Mouse (Mus musculus): ENCODE data around the gene Larp4.
"Not testable (repeated sequence)": the region's sequence is repeated elsewhere in the genome, so short reads cannot be mapped to it uniquely, and the experiment has no call there.

Larp4 gene

DNA sequence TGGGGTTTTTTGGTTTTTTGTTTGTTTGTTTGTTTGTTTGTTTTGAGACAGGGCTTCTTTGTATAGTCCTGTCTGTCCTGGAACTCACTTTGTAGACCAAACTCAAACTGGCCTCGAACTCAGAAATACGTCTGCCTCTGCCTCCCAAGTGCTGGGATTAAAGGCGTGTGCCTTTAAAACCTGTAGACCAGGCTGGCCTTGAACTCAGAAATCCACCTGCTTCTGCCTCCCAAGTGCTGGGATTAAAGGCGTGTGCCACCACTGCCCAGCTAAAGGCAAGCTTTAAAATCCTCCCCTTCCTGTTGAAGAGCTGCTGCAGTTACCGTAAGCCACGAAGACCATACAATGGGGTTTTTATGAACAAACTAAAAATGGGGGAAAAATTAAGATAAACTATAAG, at the start of gene Larp4:
Gene Larp4, plus strand, starts transcription at position 301 of the 400 bp plus-strand sequence.
- not testable (repeated sequence) for DNase-seq (ENCODE audit: low read depth, low spot score)

DNA sequence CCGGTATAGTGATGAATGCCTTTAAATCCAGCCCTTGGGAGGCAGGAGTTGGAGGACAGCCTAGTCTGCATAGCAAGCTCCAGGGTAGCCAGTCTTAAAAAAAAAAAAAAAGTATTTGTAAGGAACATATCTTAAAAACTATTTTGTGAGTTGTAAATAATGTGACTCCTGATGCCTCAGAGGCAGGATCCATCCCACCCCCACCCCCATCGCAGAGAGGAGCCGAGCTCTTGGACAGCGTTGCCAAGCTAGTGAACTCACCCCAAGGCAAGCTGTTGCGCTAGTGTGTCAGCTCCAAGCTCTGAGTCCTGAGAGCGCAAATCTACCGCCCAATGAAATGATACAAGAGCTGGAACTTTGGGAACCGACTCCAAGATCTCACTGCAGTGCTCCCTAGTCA, 38.6 kb upstream of the Larp4 start:
- DNase-seq (ENCODE audit: low read depth, low spot score), result no peak

DNA sequence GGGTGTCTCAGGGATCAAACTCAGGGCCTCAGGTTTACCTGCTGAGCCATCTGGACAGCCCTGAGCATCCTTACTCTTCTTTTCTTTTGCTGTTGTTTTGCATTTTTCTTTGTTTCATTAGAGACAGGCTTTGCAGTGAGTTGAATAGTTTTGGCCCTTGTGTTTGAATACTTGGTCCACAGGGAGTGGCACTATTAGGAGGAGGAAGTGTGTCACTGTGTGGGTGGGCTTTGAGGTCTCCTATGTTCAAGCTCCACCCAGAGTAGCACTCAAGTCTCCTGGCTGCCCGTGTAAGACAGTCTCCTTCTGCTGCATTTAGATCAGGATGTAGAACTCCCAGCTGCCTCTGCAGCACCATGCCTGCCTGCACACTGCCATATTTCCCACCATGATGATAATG, 35.4 kb upstream of the Larp4 start:
- DNase-seq (ENCODE audit: low read depth, low spot score), result no peak

DNA sequence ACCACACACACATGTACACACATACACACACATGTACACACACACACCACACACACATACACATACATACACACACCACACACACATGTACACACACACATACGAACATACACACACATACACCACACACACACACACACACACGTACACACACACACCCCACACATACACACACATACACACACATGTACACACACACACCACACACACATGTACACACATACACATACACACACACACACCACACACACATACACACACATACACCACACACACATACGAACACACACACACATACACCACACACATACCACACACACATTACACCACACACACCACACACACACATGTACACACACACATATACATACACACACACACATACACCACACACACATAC, 33.2 kb upstream of the Larp4 start:
- no peak for DNase-seq (ENCODE audit: low read depth, low spot score)

DNA sequence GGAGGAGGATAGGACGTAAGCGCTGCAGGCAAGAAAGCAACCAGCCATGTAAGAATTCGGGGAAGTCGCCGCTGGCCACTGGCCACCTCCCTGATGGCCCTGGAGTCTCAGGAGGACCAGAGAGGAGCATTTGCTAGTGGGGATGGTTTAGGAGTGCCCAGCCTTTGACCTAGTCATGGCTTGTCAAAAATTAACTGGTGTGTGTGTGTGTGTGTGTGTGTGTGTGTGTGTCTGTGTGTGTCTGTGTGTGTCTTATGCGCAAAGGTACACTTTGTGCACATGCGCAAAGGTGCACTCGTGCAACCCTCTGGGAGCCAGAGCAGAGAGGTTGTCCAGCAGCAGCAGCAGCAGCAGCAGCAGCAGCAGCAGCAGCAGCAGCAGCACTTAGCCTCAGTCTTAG, 32.0 kb upstream of the Larp4 start:
- no peak for DNase-seq (ENCODE audit: low read depth, low spot score)

DNA sequence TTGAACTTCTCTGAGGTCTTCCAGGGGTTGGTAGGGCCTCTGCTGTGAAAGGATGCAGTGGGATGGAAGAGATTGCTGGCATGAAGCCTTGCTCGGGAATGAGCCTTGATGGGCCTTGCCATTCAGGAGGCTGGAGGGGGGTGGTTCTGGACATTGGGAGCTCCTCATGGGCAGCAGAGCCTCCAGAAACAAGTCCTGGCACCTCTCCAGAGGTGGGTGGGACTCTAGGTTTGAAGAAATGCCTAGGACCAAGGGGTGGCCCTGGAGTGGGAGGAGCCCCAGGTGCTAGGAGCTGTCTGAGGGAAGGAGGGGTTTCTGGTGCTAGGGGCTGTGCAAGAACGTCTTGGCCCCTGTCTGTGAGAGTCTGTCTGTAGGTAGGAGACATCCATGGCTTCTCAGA, 29.4 kb upstream of the Larp4 start:
- DNase-seq (ENCODE audit: low read depth, low spot score), result no peak

DNA sequence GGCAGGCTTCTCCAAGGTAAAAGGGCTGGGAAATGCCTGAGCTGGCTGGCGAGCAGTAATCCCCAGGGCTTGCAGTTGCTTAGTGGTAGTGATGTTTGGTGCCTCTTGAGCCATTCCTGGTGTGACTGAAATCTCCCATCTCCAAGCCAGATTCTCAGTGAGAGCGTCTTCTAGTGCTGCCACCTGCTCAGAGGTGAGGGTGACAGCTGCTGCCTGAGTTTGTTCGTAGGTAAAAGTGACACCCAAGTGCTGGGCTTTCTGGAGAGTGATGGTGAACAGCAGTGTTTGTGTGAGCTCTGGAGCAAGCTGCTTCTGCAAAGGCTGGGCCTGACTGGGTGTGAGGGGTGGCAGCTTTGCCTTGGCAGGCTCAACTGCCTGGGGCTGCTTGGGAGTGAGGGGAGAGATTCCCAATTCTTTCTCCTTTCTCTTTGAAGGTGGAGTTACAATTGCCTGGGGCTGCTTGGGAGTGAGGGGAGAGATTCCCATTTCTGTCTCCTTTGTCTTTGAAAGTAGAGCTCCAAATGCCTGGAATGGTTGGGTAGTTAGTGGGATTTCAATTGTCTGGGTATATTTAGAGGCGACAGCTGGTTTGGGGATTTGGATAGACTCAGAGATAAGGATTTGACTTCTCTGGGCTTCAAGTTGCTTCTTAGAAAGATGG, 28.8 kb upstream of the Larp4 start:
- DNase-seq (ENCODE audit: low read depth, low spot score), result no peak

DNA sequence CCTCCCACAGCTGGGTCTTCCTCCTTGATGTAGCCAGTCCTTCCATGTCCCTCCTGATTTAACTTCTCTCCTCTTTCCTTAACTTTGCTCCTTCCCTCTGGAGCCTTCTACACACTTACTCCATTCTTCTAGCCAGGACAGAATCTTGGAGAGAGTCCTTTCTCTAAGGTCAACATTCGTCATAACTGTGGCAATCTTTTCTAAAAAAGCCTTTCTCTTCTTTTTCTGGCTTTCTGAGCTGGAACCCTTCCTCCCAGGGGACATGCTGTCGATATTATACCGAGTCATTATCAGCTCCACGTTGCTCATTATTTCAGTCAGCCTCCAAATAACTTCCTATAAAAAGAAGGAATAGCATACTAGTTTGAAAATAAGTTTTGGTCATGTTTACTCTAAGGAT, 14.5 kb upstream of the Larp4 start:
- DNase-seq (ENCODE audit: low read depth, low spot score), result no peak

DNA sequence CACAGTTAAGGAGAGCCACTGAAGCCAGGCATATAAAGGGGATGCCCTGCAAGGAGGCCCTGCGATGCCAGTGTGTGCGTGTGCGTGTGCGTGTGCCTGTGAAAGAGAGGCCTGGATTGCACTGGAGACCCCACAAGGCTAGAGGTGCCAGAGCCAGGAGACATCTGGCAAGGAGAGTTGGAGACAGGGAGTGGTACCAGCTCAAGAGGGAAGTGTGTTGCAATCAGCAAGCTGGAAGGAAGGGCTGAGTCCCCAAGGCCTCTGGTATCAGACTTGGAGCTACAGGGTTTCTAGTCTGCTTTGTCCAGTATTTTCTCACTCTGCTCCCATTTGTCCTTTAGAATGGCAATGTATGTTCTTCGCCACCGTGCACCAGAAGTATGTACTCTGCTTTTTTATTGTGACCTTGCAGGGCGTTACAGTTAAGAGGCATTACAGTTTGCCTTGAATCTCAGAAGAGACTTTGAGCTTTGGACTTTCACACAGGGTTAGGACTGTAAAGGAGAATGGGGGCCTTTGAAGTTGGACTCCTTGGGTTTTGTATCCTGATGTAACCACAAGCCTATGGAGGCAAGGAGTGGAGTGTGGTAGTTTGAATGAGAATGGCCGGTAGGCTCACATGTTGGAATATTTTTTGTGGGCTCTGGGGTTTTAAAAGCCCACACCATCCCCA, 4.6 kb upstream of the Larp4 start:
- no peak for DNase-seq (ENCODE audit: low read depth, low spot score)

DNA sequence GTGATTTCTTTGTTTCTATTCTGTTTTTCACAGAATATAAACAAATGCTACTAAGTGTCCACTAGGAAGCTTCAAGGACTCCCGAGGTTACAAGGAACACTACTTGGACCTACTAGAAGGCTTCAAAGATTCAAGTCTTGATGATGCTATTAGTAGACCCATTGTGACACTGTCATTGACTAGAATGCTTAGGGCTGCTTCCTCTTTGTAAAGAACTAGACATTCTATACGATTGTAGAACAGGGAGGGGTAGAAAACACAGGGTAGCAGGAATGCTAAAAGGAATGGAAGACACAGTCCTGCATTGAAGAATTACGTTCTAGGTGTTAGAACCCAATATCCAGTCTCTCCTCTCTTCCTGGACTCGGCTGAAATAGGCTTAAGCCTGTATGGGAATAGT, 2.9 kb upstream of the Larp4 start, which contains the start of gene Fam186a:
Gene Fam186a, minus strand, starts transcription at position 101 of the 400 bp plus-strand sequence.
- no peak for DNase-seq (ENCODE audit: low read depth, low spot score)

DNA sequence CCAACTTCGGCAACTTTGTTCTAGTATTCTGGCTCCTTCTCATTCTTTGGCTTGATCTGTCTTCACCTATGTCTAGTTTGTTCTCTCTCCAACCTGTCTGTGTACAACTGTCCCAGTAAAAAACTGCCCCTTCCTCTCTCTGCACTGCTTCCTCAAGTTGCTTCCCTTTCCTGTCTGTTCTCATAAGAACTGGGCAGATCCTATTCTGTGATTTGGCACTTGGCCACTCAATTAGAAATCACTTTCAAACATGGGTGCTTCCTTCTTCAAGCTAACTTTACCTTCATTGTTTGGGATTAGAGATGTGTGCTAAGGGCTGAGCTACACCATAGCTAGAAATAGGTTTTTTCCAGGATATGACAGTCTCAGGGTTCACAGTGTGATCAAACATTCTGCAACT, 741 bp downstream of the Larp4 start:
- no peak for DNase-seq (ENCODE audit: low read depth, low spot score)

DNA sequence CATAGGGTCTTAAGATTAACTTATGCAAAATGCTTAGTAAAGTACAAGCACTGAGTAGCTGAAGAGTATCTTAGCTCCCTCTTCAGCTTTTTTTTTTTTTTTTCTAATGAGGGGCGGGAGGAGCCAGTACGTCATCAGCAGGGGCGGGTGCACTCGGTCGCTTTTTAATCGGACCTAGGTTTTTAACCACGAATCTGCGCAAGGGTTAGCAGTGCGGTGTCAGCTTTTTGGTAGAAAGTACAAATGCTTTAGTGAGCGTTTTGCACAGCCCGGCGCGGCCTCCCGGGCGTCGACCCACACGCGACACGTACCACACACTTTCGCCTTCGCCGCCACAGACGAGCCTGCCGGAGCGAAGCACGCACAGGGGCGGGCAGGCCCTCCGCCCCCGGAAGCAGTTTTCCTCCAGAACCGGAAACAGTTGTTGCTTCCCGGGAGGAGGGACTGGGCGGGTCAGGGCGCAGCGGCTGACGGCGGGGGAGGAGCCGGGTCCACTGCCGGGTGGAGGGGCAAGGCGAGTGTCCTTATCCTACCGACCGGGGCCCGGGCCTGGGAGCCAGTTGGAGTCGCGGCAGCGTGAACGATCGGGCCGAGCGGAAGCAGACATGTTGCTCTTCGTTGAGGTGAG, 2.6 kb downstream of the Larp4 start:
- DNase-seq (ENCODE audit: low read depth, low spot score), result peak; percentile 89

DNA sequence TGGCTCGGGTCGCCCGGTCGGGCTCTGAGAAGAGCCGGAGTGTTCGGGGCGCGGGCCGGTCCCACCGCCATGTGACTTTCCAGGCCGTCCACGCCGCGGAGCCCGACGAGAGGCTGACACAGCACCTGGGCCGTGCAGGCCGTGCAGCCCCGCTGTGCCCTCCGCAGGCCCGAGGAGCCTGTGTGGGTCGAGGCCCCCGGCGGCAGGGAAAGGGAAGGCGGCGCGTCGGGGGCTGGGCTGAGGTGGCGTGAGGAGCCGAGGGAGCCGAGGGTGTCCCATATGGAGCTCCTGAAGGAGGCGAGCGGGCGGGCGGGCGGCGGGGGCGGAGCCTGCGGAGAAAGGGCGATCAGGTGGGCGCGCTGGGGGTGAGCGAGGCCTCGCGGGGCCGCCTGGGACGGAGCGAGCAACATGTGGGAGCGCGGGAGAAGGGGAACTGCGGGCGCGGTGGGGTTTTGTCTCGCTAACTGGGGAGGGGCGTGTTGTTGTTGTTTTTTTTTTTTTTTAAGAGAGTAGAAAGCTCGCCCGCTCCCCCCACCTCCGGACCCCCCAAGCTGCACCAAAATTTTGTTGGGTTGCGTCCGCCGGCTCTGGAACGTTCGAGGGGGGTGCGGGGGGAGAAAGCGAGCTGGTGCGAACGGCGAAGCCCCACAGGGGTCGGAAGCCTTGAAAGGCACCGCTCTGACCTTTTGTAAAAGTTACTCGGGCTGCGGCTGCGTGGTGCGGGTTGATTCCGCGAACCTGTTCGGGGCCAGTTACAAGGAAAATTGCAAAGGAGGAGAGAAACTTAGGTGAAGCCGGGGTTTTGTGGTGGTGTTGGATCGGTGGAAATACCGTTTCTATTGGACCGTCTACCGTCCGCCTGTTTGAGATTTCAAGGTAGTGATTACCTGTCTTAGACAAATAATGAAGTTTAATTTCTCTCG, 3.4 kb downstream of the Larp4 start:
- DNase-seq (ENCODE audit: low read depth, low spot score), result peak; percentile 73

DNA sequence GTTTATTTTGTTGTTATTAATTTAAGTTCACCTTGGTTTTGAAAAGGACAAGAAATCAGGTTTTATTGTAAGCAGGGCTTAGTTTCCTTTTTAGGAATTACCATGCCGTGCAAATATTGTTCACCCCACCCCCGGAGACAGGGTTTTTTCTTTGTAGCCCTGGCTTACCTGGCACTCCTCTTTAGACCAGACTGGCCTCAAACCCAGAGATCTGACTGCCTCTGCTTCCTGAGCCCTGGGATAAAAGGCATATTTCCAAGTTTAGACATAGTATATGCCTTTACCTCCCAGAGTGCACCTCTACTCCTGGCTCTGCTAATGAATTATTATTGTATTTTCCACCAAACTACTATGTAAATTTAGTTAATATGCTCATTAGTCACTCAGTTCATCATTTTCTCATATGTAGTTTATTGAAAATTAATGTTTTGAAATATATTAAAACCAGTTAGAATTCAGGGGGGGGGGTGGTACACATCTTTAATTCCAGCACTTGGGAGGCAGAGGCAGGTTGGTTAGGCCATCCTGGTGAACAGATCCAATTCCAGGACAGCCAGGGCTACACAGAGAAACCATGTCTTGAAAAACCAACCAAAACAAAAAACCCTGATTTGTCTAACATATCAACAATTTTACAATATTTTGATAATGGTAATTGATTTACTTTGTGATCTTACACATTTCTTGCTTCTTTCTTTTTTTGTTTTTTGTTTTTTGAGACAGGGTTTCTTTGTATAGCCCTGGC, 4.8 kb downstream of the Larp4 start:
- no peak for DNase-seq (ENCODE audit: low read depth, low spot score)

DNA sequence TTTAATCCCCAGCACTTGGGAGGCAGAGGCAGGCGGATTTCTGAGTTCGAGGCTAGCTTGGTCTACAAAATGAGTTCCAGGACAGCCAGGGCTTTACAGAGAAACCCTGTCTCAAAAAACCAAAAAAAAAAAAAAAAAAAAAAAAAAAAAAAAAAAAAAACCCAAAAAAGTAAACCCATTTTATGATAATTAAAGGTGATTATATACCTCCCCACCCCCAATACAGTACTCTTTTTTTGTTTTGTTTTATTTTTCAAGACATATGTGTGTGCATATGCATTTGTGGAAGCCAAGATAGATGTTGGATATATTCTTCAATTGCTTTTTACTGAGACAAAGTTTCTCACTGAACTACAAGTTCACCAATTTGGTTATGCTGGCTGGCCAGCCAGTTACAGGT, 6.3 kb downstream of the Larp4 start:
- DNase-seq (ENCODE audit: low read depth, low spot score), result not testable (repeated sequence)

DNA sequence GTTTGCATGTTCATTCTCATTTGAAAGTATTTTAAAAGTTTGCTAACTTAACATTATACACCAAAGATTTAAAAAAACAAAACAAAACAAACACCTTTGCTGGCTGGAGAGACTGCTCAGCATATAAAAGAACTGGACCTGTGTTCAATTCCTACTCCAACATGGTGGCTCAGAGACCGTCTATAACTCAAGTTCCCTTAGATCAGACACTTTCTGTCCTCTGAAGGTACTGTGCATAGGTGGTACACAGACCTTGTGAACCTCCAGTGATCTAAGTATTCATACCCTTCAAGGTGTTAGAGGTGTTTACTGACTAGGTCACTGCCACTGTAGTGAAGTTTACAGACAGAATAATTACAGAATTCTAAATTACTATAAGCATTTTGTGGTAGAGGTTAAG, 9.4 kb downstream of the Larp4 start:
- DNase-seq (ENCODE audit: low read depth, low spot score), result no peak

DNA sequence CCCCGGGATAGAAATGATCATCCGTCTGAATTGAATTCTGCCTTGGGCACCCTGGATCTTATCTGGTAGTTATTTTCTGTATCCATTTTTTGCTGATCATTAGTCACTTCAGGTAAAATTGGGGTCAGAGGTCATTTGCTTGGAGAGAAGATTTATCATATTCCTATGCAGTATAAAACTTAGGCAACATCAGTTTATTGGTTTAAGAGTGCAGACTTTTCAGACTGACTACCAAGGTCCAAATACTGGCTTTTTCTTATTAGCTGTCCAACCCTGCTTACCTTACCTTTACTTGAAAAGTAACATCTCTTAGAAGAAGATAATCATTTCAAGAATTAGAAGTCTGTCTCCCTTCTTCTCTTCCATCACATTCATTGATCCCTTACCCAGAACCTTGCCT, 9.8 kb downstream of the Larp4 start:
- no peak for DNase-seq (ENCODE audit: low read depth, low spot score)

DNA sequence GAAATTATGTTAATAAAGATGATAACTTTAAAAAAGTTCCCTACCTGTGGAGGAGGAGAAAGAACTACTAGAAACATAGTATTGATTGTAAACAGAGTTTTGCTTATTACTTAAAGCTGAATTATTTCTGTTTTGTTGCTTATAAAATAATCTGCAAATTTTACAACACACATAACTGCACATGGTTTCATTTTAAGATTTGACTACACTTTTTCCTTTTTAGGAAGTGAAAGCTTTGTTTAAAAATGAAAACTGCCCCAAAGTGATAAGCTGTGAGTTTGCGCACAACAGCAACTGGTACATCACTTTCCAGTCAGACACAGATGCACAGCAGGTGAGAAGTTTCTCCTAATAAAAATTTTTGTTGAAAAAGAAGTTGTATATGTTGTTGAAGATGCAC, 23.2 kb downstream of the Larp4 start:
- no peak for DNase-seq (ENCODE audit: low read depth, low spot score)

DNA sequence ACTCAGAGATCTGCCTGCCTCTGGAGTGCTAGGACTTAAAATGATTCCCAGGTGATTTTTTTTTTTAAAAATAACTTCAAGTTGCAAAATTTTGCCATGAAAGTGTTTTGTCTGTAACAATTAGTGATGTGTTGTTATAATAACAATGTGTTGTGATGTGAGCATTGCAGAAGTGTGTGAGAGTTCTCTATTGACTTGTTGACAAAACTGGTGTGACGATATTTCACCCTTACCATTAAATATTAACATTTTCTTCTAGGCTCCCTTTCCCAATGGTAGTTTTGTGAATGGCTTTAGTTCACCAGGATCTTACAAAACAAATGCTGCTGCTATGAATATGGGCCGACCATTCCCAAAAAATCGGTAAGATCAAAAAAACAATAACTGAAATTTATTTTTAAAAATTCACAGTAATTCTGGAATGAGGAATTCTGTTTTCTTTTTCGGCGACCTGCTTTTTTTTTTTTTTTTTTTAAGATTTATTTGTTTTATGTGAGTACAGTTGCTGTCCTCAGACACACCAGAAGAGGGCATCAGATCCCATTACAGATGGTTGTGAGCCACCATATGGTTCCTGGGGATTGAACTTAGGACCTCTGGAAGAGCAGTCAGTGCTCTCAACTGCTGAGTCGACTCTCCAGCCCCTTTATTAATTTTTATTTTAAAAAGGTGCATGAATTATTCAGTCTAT, 27.4 kb downstream of the Larp4 start:
- DNase-seq (ENCODE audit: low read depth, low spot score), result no peak

DNA sequence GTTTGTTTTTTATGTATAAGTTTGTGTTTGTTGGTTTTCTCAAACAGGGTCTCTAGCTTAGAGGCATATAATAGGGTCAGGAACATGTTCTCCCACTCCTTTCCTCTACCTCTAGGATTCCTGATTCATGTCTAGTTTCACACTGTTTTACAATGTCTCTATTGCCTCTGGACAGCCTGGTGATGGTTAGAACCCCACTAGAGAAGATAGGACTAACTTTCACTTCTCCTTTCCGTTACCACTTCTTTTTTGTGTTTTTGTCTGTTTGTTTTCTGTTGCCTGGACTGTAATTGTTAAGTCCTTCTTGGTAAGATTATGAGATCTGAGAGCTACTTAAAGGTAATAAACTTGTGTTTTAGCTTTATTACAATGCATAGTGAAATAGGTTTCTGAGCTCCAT, 29.5 kb downstream of the Larp4 start:
- no peak for DNase-seq (ENCODE audit: low read depth, low spot score)
